Mouse (Mus musculus) spleen, adult 2 months (tissue): ENCODE measurements around the gene Dusp3. TPM values are rescaled to one million over a fixed set of nuclear protein-coding genes. Genes with fewer than 3 reads are reported as not detected.

Source experiments
- DNase-seq, 2 experiments: peaks; one replicate each; pipeline versions ENCODE4 v3.0.0 to v3.0.0-alpha.2; 2012 to 2021; ENCODE audit warnings: low spot score in 2 of 2, low read depth in 1 of 2
- H3K27ac ChIP-seq: fragments of 200-500 bp; 2 replicates; pipeline ENCODE4 v1.5.1; 2012; ENCODE audit warnings: low read length, inconsistent platforms; ENCODE audit not compliant: insufficient read depth
- H3K27me3 ChIP-seq: fragments of 200-500 bp; 2 replicates; pipeline ENCODE4 v1.6.1; 2012; ENCODE audit warnings: mild to moderate bottlenecking, moderate library complexity, low read length, inconsistent platforms; ENCODE audit not compliant: control insufficient read depth, insufficient read depth
- H3K36me3 ChIP-seq: fragments of 200-500 bp; 2 replicates; pipeline ENCODE4 v1.6.1; 2012; ENCODE audit warnings: mild to moderate bottlenecking, low read length, inconsistent platforms; ENCODE audit not compliant: control insufficient read depth, insufficient read depth
- H3K4me1 ChIP-seq: fragments of 200-500 bp; 2 replicates; pipeline ENCODE4 v1.6.1; 2011; ENCODE audit warnings: inconsistent platforms; ENCODE audit not compliant: control insufficient read depth, insufficient read depth, insufficient read length
- H3K4me3 ChIP-seq: fragments of 200-500 bp; 2 replicates; pipeline ENCODE4 v1.5.1; 2011; ENCODE audit warnings: mild to moderate bottlenecking, inconsistent platforms; ENCODE audit not compliant: insufficient read depth, insufficient read length; ENCODE audit errors: extremely low read depth
- CTCF ChIP-seq: fragments of 200-500 bp; IDR thresholded peaks from 2 replicates; pipeline ENCODE4 v1.5.1; 2011; ENCODE audit warnings: mild to moderate bottlenecking, inconsistent platforms; ENCODE audit not compliant: insufficient read depth, insufficient read length, insufficient replicate concordance; ENCODE audit errors: extremely low read depth
- POLR2A ChIP-seq: fragments of 200-500 bp; IDR thresholded peaks from 2 replicates; pipeline ENCODE4 v1.6.1; 2011; ENCODE audit warnings: low read depth, low read length, inconsistent platforms
- WGBS: fragments of 180-500 bp; shearing (Covaris S2); methylation state at CpG from one replicate; pipeline ENCODE4 v1.1.7; 2018; 5-methylcytosine and 5-hydroxymethylcytosine counted together
- polyA plus RNA-seq: library from polyadenylated mRNA; depleted of rRNA; stranded (reverse); fragments of >200 nt; gene quantifications from 2 replicates; pipeline ENCODE4 v1.2.3, GENCODE M21; 2012

The Dusp3 gene
- polyA plus RNA-seq, 1 experiment = 46.5 TPM

GRCm38 (mm10) chr11:101980603-101981157, 6.1 kb downstream of the Dusp3 start:
- Histone ChIP-seq H3K4me3 (no peak overlapping the region), H3K4me1 (peaks cover 20% of the 10 kb centered on the region), H3K27me3 (no peaks in the 10 kb centered on the region), H3K36me3 (no peaks in the 10 kb centered on the region; the same call in 1 of the 2 replicates), H3K27ac (no peak overlapping the region)
- no peak for TF ChIP-seq POLR2A
- TF ChIP-seq CTCF = no peak
- no peak for DNase-seq
- 86% methylated on average over 9 of the region's 9 CpGs for WGBS

GRCm38 (mm10) chr11:101979140-101979539, 7.7 kb downstream of the Dusp3 start:
- H3K27ac ChIP-seq = no peak overlapping the region
- H3K4me3 ChIP-seq = no peak overlapping the region
- WGBS = 87% methylated on average over 5 of the region's 5 CpGs
- H3K36me3 ChIP-seq = no peaks in the 10 kb centered on the region; the same call in 1 of the 2 replicates
- H3K27me3 ChIP-seq = no peaks in the 10 kb centered on the region
- DNase-seq = no peak
- peaks cover 12% of the 10 kb centered on the region; the same call in 1 of the 2 replicates for H3K4me1 ChIP-seq
- TF ChIP-seq CTCF (no peak), POLR2A (no peak)

- H3K36me3 ChIP-seq = no peaks in the 10 kb centered on the region; the same call in 1 of the 2 replicates
- H3K27me3 ChIP-seq = no peaks in the 10 kb centered on the region
- H3K4me3 ChIP-seq = no peak overlapping the region
- H3K27ac ChIP-seq = no peak overlapping the region
- TF ChIP-seq POLR2A = no peak
- TF ChIP-seq CTCF = no peak
- WGBS = 88% methylated on average over 7 of the region's 7 CpGs
- peaks cover 5% of the 10 kb centered on the region; the same call in 1 of the 2 replicates for H3K4me1 ChIP-seq
- no peak for DNase-seq
Measured at GRCm38 (mm10) chr11:101976949-101977348, 9.9 kb downstream of the Dusp3 start.

GRCm38 (mm10) chr11:101974923-101975322, 11.9 kb downstream of the Dusp3 start:
- no peak for DNase-seq
- H3K27ac ChIP-seq = no peak overlapping the region
- WGBS = 71% methylated on average over 9 of the region's 9 CpGs
- H3K4me1 ChIP-seq = no peaks in the 10 kb centered on the region
- no peak overlapping the region for H3K4me3 ChIP-seq
- TF ChIP-seq CTCF (0 out of 2 replicates have a peak, but pooled peaks have one; percentile 7), POLR2A (no peak)
- no peaks in the 10 kb centered on the region; the same call in 1 of the 2 replicates for H3K36me3 ChIP-seq
- no peaks in the 10 kb centered on the region for H3K27me3 ChIP-seq

DNA sequence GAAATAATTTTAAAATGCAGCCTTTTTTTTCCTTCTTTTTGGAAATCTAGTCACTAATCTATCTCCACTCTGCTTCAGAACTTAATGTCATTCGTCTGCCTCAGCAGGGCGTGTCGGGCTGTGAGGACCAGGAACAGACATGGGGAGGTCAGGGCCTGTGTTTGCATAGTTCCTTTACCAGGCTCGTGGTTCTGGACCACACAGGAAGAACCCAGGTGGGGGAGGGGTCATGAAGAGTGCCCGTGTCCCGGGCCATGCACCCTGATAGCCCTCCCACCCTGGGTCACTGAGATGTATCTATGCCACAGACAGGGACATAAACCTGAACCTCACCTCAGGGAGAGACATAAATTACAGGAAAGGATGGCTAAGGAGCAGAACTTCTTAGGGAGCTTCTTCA, 12.6 kb downstream of the Dusp3 start:
- no peak for DNase-seq
- WGBS = 66% methylated on average over 6 of the region's 6 CpGs
- H3K36me3 ChIP-seq = no peaks in the 10 kb centered on the region
- H3K4me1 ChIP-seq = no peaks in the 10 kb centered on the region
- no peak overlapping the region for H3K4me3 ChIP-seq
- H3K27me3 ChIP-seq = no peaks in the 10 kb centered on the region
- TF ChIP-seq POLR2A (no peak), CTCF (no peak)
- H3K27ac ChIP-seq = no peak overlapping the region

DNA sequence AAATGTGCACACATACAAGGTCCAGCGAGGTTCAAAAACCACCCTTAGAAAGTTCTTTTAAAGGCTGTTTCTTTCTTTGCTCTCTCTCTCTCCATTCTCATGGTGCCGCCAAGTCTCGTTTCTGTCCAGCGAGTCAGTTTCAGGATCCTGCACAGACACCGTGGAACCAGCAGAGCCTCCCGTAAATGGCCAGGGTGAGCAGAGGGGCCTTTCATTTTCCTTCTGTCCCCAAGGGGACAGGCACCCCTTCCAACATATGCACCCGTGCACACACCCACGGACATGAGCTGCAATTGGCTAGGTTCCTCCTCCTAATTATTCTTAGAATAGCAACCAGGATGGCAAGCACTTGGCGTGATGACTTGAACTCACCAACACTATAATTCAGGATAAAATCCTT, 13.3 kb downstream of the Dusp3 start:
- TF ChIP-seq CTCF (no peak), POLR2A (no peak)
- no peak overlapping the region for H3K27ac ChIP-seq
- no peak overlapping the region for H3K4me3 ChIP-seq
- no peak for DNase-seq
- no peaks in the 10 kb centered on the region for H3K4me1 ChIP-seq
- no peaks in the 10 kb centered on the region for H3K27me3 ChIP-seq
- no peaks in the 10 kb centered on the region for H3K36me3 ChIP-seq
- 84% methylated on average over 9 of the region's 9 CpGs for WGBS

- Histone ChIP-seq H3K27ac (no peak overlapping the region), H3K36me3 (no peaks in the 10 kb centered on the region), H3K4me1 (no peaks in the 10 kb centered on the region), H3K4me3 (no peak overlapping the region), H3K27me3 (no peaks in the 10 kb centered on the region)
- DNase-seq = no peak
- 89% methylated on average over 5 of the region's 5 CpGs for WGBS
- TF ChIP-seq CTCF (no peak), POLR2A (no peak)
Measured at GRCm38 (mm10) chr11:101972651-101973050, 14.2 kb downstream of the Dusp3 start.
